In genomic region chr7:6182882-6183281, GRCm38 (mm10) we compare ENCODE assay signal across 35 mouse cellular contexts. TPM values are rescaled to one million over a fixed set of nuclear protein-coding genes. Genes with fewer than 3 reads are reported as not detected.
DNase-seq lines count a peak whose midpoint lies in the region; ATAC-seq and TF ChIP-seq lines count a peak whose summit lies in the region.
"Had no signal": no experiment of that assay in that cellular context is flagged by ENCODE, and none has a peak within 500 bp of the region (broad histone marks: within the 10 kb centered on the region; RNA-seq: fewer than 3 reads in every experiment).

No protein-coding gene starts in this region.

- H3K27ac ChIP-seq in liver, embryonic 11.5 days (ENCODE audit: low read depth, low read length): no peak overlapping the region
- H3K27ac ChIP-seq in liver, postnatal 0 days (ENCODE audit: low read depth): no peak overlapping the region
- no peak overlapping the region for H3K27ac ChIP-seq in liver, embryonic 13.5 days
- no peak overlapping the region for H3K27ac ChIP-seq in liver, embryonic 16.5 days (ENCODE audit: low read length)
- H3K27ac ChIP-seq: embryonic facial prominence, embryonic 10.5 days; embryonic facial prominence, embryonic 13.5 days; forebrain, embryonic 12.5 days; forebrain, embryonic 15.5 days; heart, adult 2 months; heart, embryonic 10.5 days; heart, embryonic 13.5 days; hindbrain, embryonic 14.5 days; hindbrain, postnatal 0 days had no signal

- no peak overlapping the region for H3K4me2 ChIP-seq in liver, embryonic 11.5 days
- no peak overlapping the region for H3K4me2 ChIP-seq in liver, postnatal 0 days (ENCODE audit: low read depth, low read length)
- no peak overlapping the region for H3K4me2 ChIP-seq in liver, embryonic 13.5 days
- H3K4me2 ChIP-seq in liver, embryonic 16.5 days (ENCODE audit: low read depth, low read length): no peak overlapping the region
- H3K4me2 ChIP-seq: embryonic facial prominence, embryonic 13.5 days; forebrain, embryonic 12.5 days; forebrain, embryonic 15.5 days; heart, embryonic 13.5 days; hindbrain, embryonic 14.5 days had no signal

- peak; percentile 72 for ATAC-seq in liver, embryonic 11.5 days (replicated peaks; ENCODE audit: low FRiP score)
- no peak for ATAC-seq in liver, postnatal 0 days
- peak; percentile 67 for ATAC-seq in liver, embryonic 13.5 days (ENCODE audit: low read depth)
- 0 out of 2 replicates have a peak, but pooled peaks have one; percentile 31 for ATAC-seq in liver, embryonic 16.5 days (ENCODE audit: low read depth)
- ATAC-seq: forebrain, embryonic 15.5 days; hindbrain, postnatal 0 days; Patski had no signal

- H3K4me3 ChIP-seq in liver, embryonic 11.5 days (ENCODE audit: low read depth, low read length): no peak overlapping the region
- no peak overlapping the region for H3K4me3 ChIP-seq in liver, postnatal 0 days (ENCODE audit: low read depth, low read length)
- no peak overlapping the region for H3K4me3 ChIP-seq in liver, embryonic 13.5 days (replicated peaks)
- no peak overlapping the region for H3K4me3 ChIP-seq in liver, embryonic 16.5 days (ENCODE audit: low read depth, low read length)
- H3K4me3 ChIP-seq: embryonic facial prominence, embryonic 10.5 days; embryonic facial prominence, embryonic 13.5 days; erythroblast, embryonic 14.5 days; forebrain, embryonic 12.5 days; forebrain, embryonic 15.5 days; heart, adult 2 months; heart, embryonic 10.5 days; heart, embryonic 13.5 days had no signal

- no peaks in the 10 kb centered on the region for H3K9me3 ChIP-seq in liver, embryonic 11.5 days (ENCODE audit: control insufficient read depth, low read length)
- no peaks in the 10 kb centered on the region for H3K9me3 ChIP-seq in liver, postnatal 0 days (ENCODE audit: low read length)
- H3K9me3 ChIP-seq in liver, embryonic 13.5 days (replicated peaks): no peaks in the 10 kb centered on the region
- H3K9me3 ChIP-seq in liver, embryonic 16.5 days (replicated peaks; ENCODE audit: control insufficient read depth, low read length): no peaks in the 10 kb centered on the region
- H3K9me3 ChIP-seq: embryonic facial prominence, embryonic 10.5 days; forebrain, embryonic 12.5 days; forebrain, embryonic 15.5 days; G1E; heart, embryonic 10.5 days; heart, embryonic 13.5 days had no signal

- H3K36me3 ChIP-seq in liver, embryonic 11.5 days (ENCODE audit: control insufficient read depth, insufficient read depth, low read length): peaks cover 15% of the 10 kb centered on the region
- H3K36me3 ChIP-seq in liver, postnatal 0 days (replicated peaks; ENCODE audit: insufficient read depth, low read length): peaks cover 15% of the 10 kb centered on the region; the same call in 1 of the 2 replicates
- peaks cover 39% of the 10 kb centered on the region for H3K36me3 ChIP-seq in liver, embryonic 13.5 days
- H3K36me3 ChIP-seq in liver, embryonic 16.5 days (ENCODE audit: control insufficient read depth, insufficient read depth): no peaks in the 10 kb centered on the region

- no peak overlapping the region for H3K9ac ChIP-seq in liver, embryonic 11.5 days (ENCODE audit: low read depth, low read length)
- H3K9ac ChIP-seq in liver, postnatal 0 days (replicated peaks): no peak overlapping the region
- H3K9ac ChIP-seq in liver, embryonic 13.5 days: no peak overlapping the region
- no peak overlapping the region for H3K9ac ChIP-seq in liver, embryonic 16.5 days (ENCODE audit: low read depth, low read length)
- H3K9ac ChIP-seq: embryonic facial prominence, embryonic 13.5 days; forebrain, embryonic 12.5 days; forebrain, embryonic 15.5 days; heart, embryonic 13.5 days; hindbrain, embryonic 14.5 days had no signal

- no peak for TF ChIP-seq EP300 in liver, postnatal 0 days (IDR thresholded peaks at IDR 0.05; ENCODE audit: low read depth)

- TF ChIP-seq CTCF in liver, postnatal 0 days (IDR thresholded peaks at IDR 0.05; ENCODE audit: low read depth): no peak

- H3K27me3 ChIP-seq in liver, embryonic 11.5 days (replicated peaks; ENCODE audit: control insufficient read depth, insufficient read depth, low read length): no peaks in the 10 kb centered on the region
- H3K27me3 ChIP-seq in liver, postnatal 0 days (ENCODE audit: insufficient read depth, low read length): no peaks in the 10 kb centered on the region
- no peaks in the 10 kb centered on the region for H3K27me3 ChIP-seq in liver, embryonic 13.5 days
- H3K27me3 ChIP-seq in liver, embryonic 16.5 days (ENCODE audit: control insufficient read depth, insufficient read depth, low read depth, low read length): no peaks in the 10 kb centered on the region
- H3K27me3 ChIP-seq: CH12.LX; embryonic facial prominence, embryonic 13.5 days; forebrain, embryonic 12.5 days; forebrain, embryonic 15.5 days; heart, embryonic 13.5 days; Patski had no signal

- no peaks in the 10 kb centered on the region for H3K4me1 ChIP-seq in liver, embryonic 11.5 days (replicated peaks; ENCODE audit: control insufficient read depth, insufficient read depth, low read length)
- H3K4me1 ChIP-seq in liver, postnatal 0 days (ENCODE audit: insufficient read depth): no peaks in the 10 kb centered on the region
- H3K4me1 ChIP-seq in liver, embryonic 13.5 days (replicated peaks): peaks cover 8% of the 10 kb centered on the region
- H3K4me1 ChIP-seq in liver, embryonic 16.5 days (ENCODE audit: control insufficient read depth, low read depth, low read length): no peaks in the 10 kb centered on the region
- H3K4me1 ChIP-seq: embryonic facial prominence, embryonic 10.5 days; embryonic facial prominence, embryonic 13.5 days; forebrain, embryonic 12.5 days; forebrain, embryonic 15.5 days; heart, embryonic 10.5 days had no signal

- no peak for DNase-seq in liver, embryonic 11.5 days (ENCODE audit: low spot score)
- no peak for DNase-seq in liver, postnatal 0 days
- DNase-seq in liver, embryonic 13.5 days: no peak
- no peak for DNase-seq in cerebellum, adult 11-12 months
- no peak for DNase-seq in gastrocnemius, adult 18-20 months (ENCODE audit: low spot score)
- DNase-seq: adrenal gland, postnatal 10 days; adrenal gland, postnatal 36 days; B cell, adult 2 months; cerebellum, adult 2 months; cerebellum, postnatal 10 days; cerebellum, postnatal 36 days; embryo, embryonic 11 days; gastrocnemius, postnatal 10 days; gastrocnemius, postnatal 36 days; heart, adult 2 months; heart, postnatal 14 days; heart, postnatal 4 days had no signal

RNA-seq across cellular contexts. Expression of gene Zfp444, which starts 10.9 kb away (rescaled TPM):
- polyA plus RNA-seq in liver, embryonic 11.5 days (2014; fragmentation: Nextera tagmentation; extraction: Ambion mirVana): 44.6 and 46.8 TPM in 2 replicates
- polyA plus RNA-seq in liver, postnatal 0 days (2015; fragmentation: Nextera tagmentation; extraction: Ambion mirVana): 26.0 and 27.3 TPM in 2 replicates
- 19.6 and 21.0 TPM in 2 replicates for polyA plus RNA-seq in liver, embryonic 13.5 days (2015; fragmentation: Nextera tagmentation; extraction: Ambion mirVana)
- 16.1 and 16.6 TPM in 2 replicates for polyA plus RNA-seq in liver, embryonic 16.5 days (2015; fragmentation: Nextera tagmentation; extraction: Ambion mirVana)
- 10 to 100 TPM in 1 of 2 experiments, 1 to 10 TPM in 1; 6.3 to 10.0 TPM for total RNA-seq in gastrocnemius, adult 18-20 months (2021)

RNA-seq across cellular contexts. Expression of gene Galp, which starts 14.0 kb away (rescaled TPM):
- not detected in 2 replicates for polyA plus RNA-seq in liver, embryonic 11.5 days (2014; fragmentation: Nextera tagmentation; extraction: Ambion mirVana)
- polyA plus RNA-seq in liver, postnatal 0 days (2015; fragmentation: Nextera tagmentation; extraction: Ambion mirVana): not detected in 2 replicates
- polyA plus RNA-seq in liver, embryonic 13.5 days (2015; fragmentation: Nextera tagmentation; extraction: Ambion mirVana): not detected in 2 replicates
- not detected in 2 replicates for polyA plus RNA-seq in liver, embryonic 16.5 days (2015; fragmentation: Nextera tagmentation; extraction: Ambion mirVana)
- total RNA-seq in gastrocnemius, adult 18-20 months (2021): not detected
- total RNA-seq: adrenal gland, adult 18-20 months; adrenal gland, postnatal 10 days; adrenal gland, postnatal 36 days; CH12.LX; G1E; gastrocnemius, postnatal 10 days; gastrocnemius, postnatal 36 days; granulocyte monocyte progenitor cell, adult 5-6 weeks; heart, adult 2 months; heart, postnatal 14 days; heart, postnatal 4 days; hindbrain, postnatal 0 days had no signal
- polyA plus RNA-seq: cerebellum, adult 2 months; cortical plate, adult 2 months; embryonic facial prominence, embryonic 10.5 days; embryonic facial prominence, embryonic 13.5 days; erythroblast, embryonic 14.5 days; forebrain, embryonic 12.5 days; forebrain, embryonic 15.5 days; G1E; heart, adult 2 months; heart, embryonic 10.5 days; heart, embryonic 13.5 days; heart, embryonic 16.5 days; hindbrain, embryonic 11.5 days; hindbrain, embryonic 14.5 days; hindbrain, postnatal 0 days; Patski had no signal

RNA-seq across cellular contexts. Expression of gene Zfp787, which starts 27.1 kb away (rescaled TPM):
- polyA plus RNA-seq in liver, embryonic 11.5 days (2014; fragmentation: Nextera tagmentation; extraction: Ambion mirVana): 15.2 and 15.6 TPM in 2 replicates
- 38.1 and 39.5 TPM in 2 replicates for polyA plus RNA-seq in liver, postnatal 0 days (2015; fragmentation: Nextera tagmentation; extraction: Ambion mirVana)
- 9.9 and 12.0 TPM in 2 replicates for polyA plus RNA-seq in liver, embryonic 13.5 days (2015; fragmentation: Nextera tagmentation; extraction: Ambion mirVana)
- polyA plus RNA-seq in liver, embryonic 16.5 days (2015; fragmentation: Nextera tagmentation; extraction: Ambion mirVana): 9.7 and 10.0 TPM in 2 replicates
- 10 to 100 TPM; 27.2 to 27.6 TPM for total RNA-seq in gastrocnemius, adult 18-20 months (2021)

RNA-seq across cellular contexts. Expression of gene Zscan5b, which starts 39.2 kb away (rescaled TPM):
- not detected in 2 replicates for polyA plus RNA-seq in liver, embryonic 11.5 days (2014; fragmentation: Nextera tagmentation; extraction: Ambion mirVana)
- polyA plus RNA-seq in liver, postnatal 0 days (2015; fragmentation: Nextera tagmentation; extraction: Ambion mirVana): not detected in 2 replicates
- polyA plus RNA-seq in liver, embryonic 13.5 days (2015; fragmentation: Nextera tagmentation; extraction: Ambion mirVana): not detected in 2 replicates
- not detected in 2 replicates for polyA plus RNA-seq in liver, embryonic 16.5 days (2015; fragmentation: Nextera tagmentation; extraction: Ambion mirVana)
- not detected for total RNA-seq in gastrocnemius, adult 18-20 months (2021)
- total RNA-seq: adrenal gland, adult 18-20 months; adrenal gland, postnatal 10 days; adrenal gland, postnatal 36 days; CH12.LX; G1E; gastrocnemius, postnatal 10 days; gastrocnemius, postnatal 36 days; granulocyte monocyte progenitor cell, adult 5-6 weeks; heart, adult 2 months; heart, postnatal 14 days; heart, postnatal 4 days; hindbrain, postnatal 0 days had no signal
- polyA plus RNA-seq: cerebellum, adult 2 months; cortical plate, adult 2 months; embryonic facial prominence, embryonic 10.5 days; embryonic facial prominence, embryonic 13.5 days; erythroblast, embryonic 14.5 days; forebrain, embryonic 12.5 days; forebrain, embryonic 15.5 days; G1E; heart, adult 2 months; heart, embryonic 10.5 days; heart, embryonic 13.5 days; heart, embryonic 16.5 days; hindbrain, embryonic 11.5 days; hindbrain, embryonic 14.5 days; hindbrain, postnatal 0 days; Patski had no signal
